Mouse (Mus musculus) urinary bladder, adult 18-20 months (tissue): ENCODE results near the gene Rab4a.

Experiments used
- DNase-seq, 2 experiments: peaks; one replicate each; pipeline ENCODE4 v3.0.0; 2022; ENCODE audit warnings: low spot score in 2 of 2, mixed read lengths in 2 of 2

The Rab4a gene

DNA sequence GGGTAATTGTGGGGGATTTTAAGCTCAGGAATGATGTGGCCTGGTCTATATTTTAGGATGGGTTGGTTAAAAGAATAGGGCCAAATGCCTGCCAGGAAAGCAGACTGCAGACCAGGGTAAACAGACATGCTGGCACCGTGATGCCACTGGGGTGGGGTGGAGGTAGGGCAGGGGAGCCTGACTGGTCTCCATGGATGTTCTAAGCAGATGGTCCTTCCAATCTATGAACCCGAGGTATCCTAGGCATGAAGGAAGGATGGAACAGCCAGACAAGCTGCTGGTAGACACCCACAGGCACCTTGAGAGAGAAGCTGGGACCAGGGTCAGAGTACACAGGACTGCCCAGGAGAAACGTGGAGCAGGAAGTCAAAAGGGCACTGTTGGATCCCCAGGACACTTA lies 41.8 kb downstream of the Rab4a start:
- no peak for DNase-seq

DNA sequence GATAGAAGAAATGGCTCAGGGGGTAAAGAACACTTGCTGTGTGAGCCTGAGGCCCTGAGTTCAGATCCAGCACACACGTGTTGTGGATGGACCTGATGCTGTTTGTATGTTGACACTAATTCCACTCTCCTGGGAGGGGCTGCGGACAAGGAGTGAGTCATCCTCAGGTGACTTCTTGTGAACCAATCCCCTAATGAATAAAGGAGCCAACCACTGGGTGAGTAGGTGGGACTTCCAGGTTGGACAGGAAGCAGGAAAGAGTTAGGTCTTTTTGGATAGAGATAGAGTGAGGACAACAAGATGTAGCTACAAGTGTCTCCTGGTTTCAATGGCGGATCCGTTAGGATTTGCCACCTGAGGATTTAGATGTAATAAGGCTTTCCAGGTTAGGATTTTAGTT lies 43.6 kb downstream of the Rab4a start:
- no peak for DNase-seq

DNA sequence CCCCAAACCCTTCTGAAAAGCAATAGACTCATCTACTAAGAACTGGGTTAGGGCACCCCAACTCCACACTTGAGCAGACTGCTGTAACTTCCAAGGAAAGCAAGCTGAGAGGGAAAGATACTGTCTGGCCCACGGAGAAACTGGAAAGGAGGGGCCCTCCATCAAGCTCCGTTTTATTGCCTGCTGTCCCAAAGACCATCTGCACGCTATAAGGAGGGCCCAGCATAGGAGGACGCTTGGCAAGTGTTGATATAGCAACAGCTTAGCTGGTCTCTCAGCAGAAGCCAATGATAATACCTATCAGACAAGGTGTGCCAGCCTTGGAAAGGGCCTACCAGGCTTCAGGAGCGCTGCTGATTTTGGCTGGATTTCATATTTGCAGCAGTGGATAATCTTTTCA lies 45.8 kb downstream of the Rab4a start:
- no peak for DNase-seq

DNA sequence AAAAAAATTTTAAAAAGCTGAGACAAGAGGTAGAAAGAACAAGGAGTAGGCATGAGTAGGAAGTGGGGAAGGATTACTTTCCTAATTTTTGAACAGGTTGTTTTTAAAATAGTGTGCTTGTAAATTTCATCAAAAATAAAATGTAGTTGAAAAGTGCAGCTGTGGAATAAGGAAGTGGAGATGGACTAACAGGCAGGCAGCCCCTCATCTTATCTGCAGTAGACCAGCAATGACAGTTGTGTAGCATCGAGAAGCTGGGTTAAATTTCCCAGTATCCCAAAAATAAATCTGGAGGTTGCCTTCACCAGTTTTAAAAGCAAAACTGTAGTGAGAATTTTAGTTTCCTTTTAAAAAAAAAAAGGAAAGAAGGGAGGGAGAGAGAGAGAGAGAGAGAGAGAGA lies 48.5 kb downstream of the Rab4a start:
- DNase-seq = no peak

DNA sequence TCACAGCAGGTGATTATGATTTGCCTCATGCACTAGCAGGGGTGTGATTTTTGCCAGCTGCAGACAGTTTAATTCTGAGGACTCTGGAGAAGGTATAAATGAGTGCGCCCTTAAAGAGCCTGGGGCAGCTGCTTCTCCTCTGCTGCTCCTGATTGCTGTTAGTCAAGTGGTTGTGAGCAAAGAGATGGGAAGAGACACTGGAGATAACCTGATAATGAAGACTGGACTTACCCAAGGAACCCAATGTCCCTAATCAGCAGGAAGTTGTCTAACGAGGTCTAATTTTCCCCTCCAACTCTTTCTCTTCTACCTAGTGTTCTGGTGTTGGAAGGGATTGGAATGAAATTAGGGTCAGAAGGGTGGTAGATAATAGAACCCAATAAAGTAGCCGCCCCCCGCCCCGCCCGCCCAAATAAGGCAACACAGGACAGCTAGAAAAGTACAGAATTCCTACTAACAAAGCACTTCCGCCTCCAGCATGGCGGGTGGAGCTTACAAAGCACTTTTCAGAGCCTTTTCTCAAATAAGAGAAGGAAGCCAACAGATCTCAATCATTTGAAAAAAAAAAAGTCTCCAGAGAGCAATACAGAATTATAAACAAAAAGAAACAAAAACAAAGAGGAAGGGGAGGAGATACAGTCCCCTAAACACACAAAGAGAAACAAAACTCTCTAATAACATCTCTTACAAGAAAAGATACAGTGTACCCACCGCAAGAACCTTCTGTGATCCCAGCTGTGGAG lies 49.1 kb downstream of the Rab4a start:
- no peak for DNase-seq

DNA sequence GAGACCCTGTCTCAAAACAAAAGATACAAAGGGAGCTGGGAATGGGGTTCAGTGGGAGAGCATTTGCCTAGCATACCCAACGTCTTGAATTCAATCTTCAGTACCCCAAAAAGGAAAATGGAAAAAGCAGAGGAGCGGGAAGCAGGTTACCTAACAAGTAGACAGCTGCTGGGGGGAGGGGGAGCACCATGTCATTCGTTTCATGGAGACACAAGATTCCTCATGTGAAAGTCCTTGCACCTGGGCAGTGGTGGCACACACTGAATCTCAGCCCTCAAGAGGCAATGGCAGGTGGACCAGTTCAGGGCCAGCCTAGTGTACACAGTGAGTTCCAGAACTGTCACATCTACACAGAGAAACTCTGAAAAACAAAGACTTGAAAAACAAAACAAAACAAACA lies 51.6 kb downstream of the Rab4a start:
- DNase-seq = no peak

DNA sequence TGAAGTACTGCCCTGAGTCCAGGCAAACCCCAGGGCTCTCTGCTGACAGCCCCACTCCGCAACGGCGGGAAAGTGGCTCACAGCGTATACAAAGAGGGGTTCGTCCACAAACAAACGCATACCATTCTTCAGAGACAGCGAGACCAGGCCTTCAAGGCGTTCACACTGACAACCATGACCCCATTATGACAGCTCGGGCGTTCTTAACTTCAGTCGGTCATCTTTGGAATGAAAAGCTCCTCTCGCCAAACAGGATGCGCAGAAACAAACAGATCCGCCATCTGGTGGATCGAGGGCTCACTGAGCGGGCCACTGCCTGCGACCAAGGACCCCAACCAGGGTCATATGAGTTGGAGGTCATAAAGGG lies 52.8 kb downstream of the Rab4a start:
- peak in 1 of 2 experiments; percentile 2 for DNase-seq

DNA sequence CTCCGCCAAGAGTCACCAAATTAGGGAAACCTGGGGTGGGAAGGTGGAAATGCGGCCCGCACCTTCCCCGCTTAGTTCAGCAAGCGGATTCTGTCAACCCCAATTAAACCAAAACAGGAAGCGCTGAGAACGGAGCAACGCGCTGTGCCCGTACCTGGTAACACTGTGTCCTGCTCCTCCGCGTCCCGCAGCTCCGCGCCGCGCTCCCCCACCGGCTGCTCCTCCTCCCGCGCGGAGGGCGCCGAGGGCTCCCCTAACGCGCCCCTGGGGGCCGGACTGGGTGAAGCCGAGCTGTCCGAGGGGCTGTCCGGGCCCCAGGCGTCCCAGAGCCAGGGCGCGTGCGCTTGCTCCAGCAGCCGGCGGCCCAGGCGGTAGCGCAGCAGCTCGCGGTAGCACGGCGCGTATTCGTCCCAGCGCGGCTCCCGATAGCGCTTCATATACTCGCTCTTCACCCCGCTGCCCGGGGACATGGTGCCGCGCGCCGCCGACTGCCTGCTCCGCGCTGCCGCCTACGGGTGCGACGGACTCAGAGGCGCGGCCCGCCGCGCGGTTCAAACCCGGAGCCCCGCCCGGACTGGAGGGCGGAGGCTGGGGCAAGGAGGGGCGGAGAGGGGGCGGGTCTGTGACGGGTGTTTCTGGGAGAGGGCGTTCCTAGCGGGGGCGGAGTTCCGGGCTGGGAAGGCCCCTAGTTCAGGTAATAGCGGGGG lies 53.3 kb downstream of the Rab4a start:
- peak; percentile 87 to 88 for DNase-seq

DNA sequence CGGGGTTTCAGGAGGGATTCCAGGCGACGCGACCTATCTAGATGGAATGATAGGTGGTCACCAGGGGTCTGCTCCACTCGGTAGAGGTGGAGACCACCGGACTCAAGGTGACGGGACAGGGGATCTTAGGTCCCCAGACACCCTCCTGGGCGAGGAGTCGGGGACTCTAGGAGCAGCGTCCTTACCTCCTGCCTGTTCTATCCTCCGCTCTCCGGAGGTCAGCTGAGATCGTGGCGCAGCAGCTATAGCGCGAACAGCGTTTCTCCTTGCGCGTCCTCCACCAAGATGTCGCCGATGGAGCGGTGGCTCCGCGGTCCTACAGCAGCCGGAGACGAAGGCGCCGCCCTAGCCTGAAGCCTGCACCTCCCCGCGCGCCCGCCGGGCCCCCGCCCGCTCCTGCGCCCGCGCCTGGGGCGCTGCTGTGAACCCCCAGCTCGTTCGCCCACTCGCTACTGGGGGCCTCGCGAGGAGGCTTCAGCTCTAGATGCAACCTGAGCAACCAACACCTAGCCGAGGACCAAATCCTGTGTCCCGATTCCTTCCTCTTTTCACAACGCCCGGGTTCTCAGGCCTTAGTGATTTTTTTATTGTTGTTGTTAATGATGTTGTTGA lies 54.0 kb downstream of the Rab4a start, which contains the start of gene Ccsap:
TSS of gene Ccsap (minus strand) at position 562 of the 612 bp plus-strand sequence.
- DNase-seq = peak; percentile 4 to 54

DNA sequence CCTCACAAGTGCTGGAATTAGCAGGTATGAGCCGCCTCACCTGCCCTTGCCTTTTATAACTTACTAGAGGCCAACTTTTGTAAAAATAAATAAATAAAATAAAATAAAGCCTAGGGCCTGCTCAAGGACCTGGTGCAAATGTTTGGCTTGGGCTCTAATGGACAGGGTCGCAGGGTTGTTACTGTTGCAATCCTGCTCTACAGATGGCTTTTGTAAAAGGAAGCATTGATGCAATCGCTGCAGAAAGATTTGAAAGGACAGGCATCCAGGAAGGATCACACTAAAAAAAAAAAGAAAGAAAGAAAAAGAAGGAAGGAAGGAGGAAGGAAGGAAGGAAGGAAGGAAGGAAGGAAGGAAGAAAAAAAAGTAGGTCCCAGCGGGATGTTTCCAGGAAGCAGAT lies 54.6 kb downstream of the Rab4a start:
- no peak for DNase-seq

DNA sequence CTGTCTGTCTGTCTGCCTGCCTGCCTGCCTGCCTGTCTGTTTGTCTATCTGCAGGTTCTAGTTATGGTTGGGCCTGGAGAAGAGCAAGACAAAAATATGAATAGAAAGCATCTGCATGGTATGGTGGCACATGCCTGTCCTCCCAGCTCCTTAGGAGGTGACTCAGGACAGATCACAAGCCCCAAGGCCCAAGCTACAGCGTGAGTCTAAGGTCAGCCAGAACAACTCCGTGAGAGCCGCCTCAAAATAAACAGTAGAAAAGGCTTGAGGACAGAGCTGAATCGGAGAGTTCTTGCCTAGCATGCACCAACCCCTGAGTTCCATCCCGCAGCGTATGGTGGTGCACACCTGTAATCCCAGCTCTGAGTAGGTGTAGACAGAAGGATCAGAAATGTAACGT lies 60.0 kb downstream of the Rab4a start:
- no peak for DNase-seq

DNA sequence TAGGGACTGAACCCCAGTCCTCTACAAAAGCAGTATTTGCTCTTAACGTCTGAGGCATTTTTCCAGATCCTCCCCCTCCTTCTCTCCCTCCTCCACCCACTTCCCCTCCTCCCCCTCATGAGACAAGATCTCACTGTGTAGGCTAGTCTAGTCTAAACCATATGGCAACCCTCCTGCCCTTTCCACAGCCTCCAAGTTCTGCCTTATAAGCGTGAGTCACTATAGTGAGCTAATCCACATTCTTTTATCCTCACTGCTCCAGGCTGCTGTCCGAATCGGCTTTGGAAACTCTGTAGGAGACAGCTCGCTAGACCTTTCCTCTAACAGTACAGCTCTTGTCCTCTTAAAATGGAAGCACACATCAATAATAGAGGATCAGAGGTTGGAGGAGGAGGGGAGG lies 61.2 kb downstream of the Rab4a start:
- no peak for DNase-seq

DNA sequence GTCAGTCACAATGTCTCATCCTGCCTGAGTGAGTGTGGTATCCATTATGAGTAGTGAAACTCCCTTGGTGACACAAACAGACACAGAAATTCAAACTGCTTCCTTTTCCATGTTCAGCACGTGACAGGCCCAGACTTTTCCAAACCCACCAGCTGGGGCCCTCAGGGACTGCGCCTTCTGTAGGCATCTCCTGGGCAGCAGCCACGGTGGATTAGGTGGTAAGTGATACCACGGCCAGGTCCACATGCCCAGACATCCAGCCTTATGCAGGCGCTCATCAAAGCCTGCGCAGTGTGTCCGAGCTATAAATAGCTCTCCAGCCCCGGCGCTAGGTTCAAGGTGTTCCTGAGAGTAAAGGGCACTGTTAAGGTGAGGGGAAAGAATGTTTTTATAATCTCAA lies 66.3 kb downstream of the Rab4a start:
- no peak for DNase-seq

DNA sequence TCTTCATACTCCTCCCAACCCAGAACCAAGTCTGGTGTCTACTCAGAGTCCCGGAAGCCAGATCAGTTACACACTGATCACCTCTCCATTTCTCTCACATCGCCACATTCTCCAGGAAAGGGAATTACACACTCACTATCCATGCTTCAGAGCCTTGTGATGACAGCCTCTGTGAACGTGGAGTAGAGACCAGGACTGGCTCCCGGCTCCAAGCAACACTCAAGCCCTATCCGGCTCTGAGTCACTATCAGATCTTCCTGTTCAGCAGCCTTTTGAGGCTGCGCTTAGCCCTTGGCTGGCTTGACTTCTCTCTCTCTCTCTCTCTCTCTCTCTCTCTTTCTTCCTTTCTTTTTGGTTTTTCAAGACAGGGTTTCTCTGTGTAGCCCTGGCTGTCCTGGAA lies 67.6 kb downstream of the Rab4a start:
- no peak for DNase-seq

DNA sequence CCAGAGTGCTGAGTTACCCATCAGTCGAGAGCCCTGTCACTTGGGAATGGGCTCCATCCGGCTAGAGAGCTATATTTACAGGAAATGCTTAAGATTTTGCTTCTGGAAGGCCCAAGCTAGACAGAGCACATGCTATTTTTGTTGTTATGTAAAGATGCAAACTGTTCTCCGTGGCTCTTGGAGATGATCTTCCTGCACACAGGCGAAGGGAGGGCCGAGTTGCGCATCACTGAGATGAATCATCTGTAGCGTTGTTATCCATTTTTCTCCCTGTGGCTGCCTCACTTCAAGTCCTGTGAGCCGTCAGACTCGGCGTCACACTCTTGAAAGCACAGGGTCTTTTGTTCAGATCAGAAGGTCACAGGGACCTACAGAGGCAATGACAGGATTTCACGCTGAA lies 68.5 kb downstream of the Rab4a start:
- no peak for DNase-seq

DNA sequence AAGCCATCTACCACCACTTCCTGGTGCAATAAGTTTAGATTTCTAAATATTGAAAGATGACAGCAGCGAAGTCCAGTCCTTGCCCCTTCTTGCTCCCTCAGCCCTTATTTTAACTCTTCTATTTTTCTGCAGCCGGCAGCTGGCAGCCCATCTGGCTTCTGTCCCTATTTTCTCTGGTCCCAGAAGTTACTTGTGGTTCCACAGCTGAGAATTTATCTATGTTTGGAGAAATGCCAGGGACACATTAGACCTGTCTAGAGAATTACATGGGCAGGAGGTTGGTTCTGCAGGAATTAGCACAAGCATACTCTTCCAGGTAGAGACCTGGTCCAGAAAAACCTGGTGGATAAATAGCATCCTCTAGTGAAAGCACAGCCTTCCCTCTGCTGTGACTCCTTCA lies 72.1 kb downstream of the Rab4a start:
- no peak for DNase-seq

DNA sequence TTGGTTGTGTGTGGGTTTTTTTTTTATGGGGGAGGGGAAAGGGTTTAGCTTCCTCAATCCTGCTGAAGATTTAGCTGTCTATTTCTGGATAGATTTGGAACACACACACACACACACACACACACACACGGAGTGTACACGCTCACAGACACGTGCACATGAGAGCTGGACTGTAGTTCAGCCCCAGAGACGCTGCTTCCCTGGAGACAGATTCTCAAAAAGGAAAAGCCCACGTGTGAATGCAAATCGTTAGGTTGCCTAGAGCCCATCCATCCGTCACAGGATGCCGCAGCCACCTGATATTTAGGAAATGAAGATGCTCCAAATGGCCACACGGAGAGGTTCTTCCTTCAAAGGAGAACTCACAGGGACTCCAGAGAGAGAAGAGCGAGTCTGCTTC lies 74.5 kb downstream of the Rab4a start:
- DNase-seq = no peak

DNA sequence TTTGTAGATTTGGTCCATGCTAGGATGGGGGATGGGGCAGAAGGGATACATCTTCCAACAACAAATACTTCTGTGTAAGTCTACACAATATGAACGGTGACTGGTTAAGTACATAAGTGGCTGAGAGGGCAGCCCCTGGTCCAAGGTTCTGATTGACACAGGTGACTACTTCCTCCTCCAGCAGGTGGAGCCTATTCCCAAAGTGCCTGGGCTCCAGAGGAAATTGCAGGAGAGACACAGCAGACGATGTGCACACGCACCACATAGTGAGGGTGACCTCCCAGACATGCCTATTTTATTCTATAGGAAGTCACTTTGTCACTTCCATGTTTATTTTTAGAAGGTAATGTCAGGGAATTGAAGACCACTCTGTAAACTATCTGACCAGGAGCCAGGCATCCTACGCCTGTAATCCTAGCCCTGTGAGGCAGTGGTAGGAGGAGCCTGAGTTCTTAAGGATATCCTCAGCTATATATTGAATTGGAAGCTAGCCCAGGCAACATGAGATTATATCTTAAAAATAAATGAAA lies 75.1 kb downstream of the Rab4a start:
- no peak for DNase-seq

DNA sequence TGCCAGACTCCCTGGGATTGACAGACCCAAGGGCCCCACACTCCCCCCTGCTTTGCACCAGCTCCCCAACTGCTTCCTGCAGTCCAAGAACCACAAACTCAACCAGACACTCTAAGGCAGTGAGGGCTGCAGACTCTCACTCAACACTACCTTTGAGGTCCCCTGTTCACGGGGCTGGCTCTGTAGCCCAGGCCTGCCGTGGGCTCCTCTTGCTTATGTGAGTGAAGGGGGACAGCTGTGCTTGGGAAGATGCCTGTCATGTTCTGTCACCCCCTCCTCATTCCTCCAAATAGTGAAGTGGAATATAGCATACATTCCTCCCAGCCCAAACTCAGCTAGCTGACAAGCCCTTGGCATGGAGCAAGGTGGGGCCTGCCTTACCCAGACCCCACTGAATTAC lies 76.6 kb downstream of the Rab4a start:
- DNase-seq = no peak

DNA sequence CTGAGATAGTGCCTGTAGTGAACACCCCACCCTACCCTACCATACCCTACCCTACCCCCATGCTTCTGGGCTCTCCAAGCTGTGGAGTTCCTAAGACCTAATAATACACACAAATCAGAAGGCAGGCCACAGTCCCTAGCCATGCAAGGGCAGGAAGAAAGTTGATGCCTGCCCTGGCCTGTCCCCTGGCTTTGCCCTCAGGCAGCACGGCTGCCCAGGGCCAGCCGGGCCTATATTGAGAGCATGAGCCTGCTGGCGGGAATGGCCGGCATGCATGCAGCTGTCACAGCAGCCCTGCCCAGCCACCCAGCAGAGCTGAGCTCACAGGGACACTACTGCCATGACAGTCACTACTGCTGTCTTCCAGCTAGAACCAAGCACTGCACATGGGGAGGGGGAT lies 77.3 kb downstream of the Rab4a start:
- no peak for DNase-seq
